Mouse (Mus musculus): ENCODE measurements around the gene Parp6. TPM values are rescaled to one million over a fixed set of nuclear protein-coding genes. Genes with fewer than 3 reads are reported as not detected.
A peak's percentile ranks its signal among the peaks of the same experiment; 100 is the strongest.

Gene Parp6
- total and polyA plus RNA-seq, 3 experiments: 4.4 to 5.7 (median 4.6) TPM

GRCm38 (mm10) chr9:59610950-59611349, 6.1 kb upstream of the Parp6 start:
- dilution Hi-C loops (cut with MboI; ENCODE audit: extremely low pct_ligation_motif_present, extremely low pct_unique_long_range_greater_than_20kb, low sequenced_read_pairs) (no loop called here), in situ Hi-C loops (cut with MboI; ENCODE audit: low pct_ligation_motif_present, low pct_unique_long_range_greater_than_20kb, low sequenced_read_pairs) (no loop called here)
- no peaks in the 10 kb centered on the region for H3K79me2 ChIP-seq (replicated peaks; ENCODE audit: control insufficient read depth, extremely low read depth, insufficient read depth, poor library complexity, severe bottlenecking)

GRCm38 (mm10) chr9:59615797-59616196, 1.3 kb upstream of the Parp6 start:
- Histone ChIP-seq H3K27me3 (replicated peaks) (peaks cover 6% of the 10 kb centered on the region), H3K9ac (ENCODE audit: insufficient read depth, low read depth) (no peak overlapping the region), H3K4me1 (ENCODE audit: control insufficient read depth in 1 of 2, insufficient read depth in 2 of 2) (peaks cover 0 to 5% of the 10 kb centered on the region in 2 experiments; a peak in 2 of 4 replicates), H3K36me3 (replicated peaks in 1 of 2; ENCODE audit: control insufficient read depth in 1 of 2, insufficient read depth in 1 of 2, low read length in 1 of 2) (no peaks in the 10 kb centered on the region), H3K27ac (ENCODE audit: insufficient read depth, low read depth) (no peak overlapping the region), H3K4me3 (replicated peaks in 1 of 3; ENCODE audit: low read depth in 2 of 3, low read length in 2 of 3, poor library complexity in 1 of 3) (no peak overlapping the region), H3K9me3 (replicated peaks; ENCODE audit: low read length) (no peaks in the 10 kb centered on the region), H3K4me2 (ENCODE audit: insufficient read depth, low read depth, poor library complexity, severe bottlenecking) (no peak overlapping the region), H3K79me2 (replicated peaks; ENCODE audit: control insufficient read depth, extremely low read depth, insufficient read depth, poor library complexity, severe bottlenecking) (no peaks in the 10 kb centered on the region)
- dilution Hi-C loops (cut with MboI; ENCODE audit: extremely low pct_ligation_motif_present, extremely low pct_unique_long_range_greater_than_20kb, low sequenced_read_pairs) (no loop called here), in situ Hi-C loops (cut with MboI; ENCODE audit: low pct_ligation_motif_present, low pct_unique_long_range_greater_than_20kb, low sequenced_read_pairs) (no loop called here)
- no peak for DNase-seq (ENCODE audit: extremely low read depth)
- TF ChIP-seq ZNF384 (IDR thresholded peaks at IDR 0.05; ENCODE audit: low read depth, low read length) (peak; percentile 63; the same call in 1 of the 2 replicates), MEF2A (IDR thresholded peaks at IDR 0.05; ENCODE audit: borderline replicate concordance, low read depth, low read length) (no peak)

More at GRCm38 (mm10) chr9:59610950-59611349, 6.1 kb upstream of the Parp6 start:
- Histone ChIP-seq H3K4me2 (ENCODE audit: insufficient read depth, low read depth, poor library complexity, severe bottlenecking) (no peak overlapping the region), H3K27me3 (replicated peaks) (peaks cover 14% of the 10 kb centered on the region), H3K27ac (ENCODE audit: insufficient read depth, low read depth) (no peak overlapping the region), H3K36me3 (replicated peaks in 1 of 2; ENCODE audit: control insufficient read depth in 1 of 2, insufficient read depth in 1 of 2, low read length in 1 of 2) (no peaks in the 10 kb centered on the region), H3K4me1 (ENCODE audit: control insufficient read depth in 1 of 2, insufficient read depth in 2 of 2) (0 out of 4 replicates have a peak, but pooled peaks cover 0 to 2% of the 10 kb centered on the region in 2 experiments), H3K9ac (ENCODE audit: insufficient read depth, low read depth) (no peak overlapping the region), H3K4me3 (replicated peaks in 1 of 3; ENCODE audit: low read depth in 2 of 3, low read length in 2 of 3, poor library complexity in 1 of 3) (no peak overlapping the region), H3K9me3 (replicated peaks; ENCODE audit: low read length) (no peaks in the 10 kb centered on the region)
- no peak for DNase-seq (ENCODE audit: extremely low read depth)
- TF ChIP-seq CTCF (conservative IDR thresholded peaks at IDR 0.05 in 1 of 2, IDR thresholded peaks at IDR 0.05 in 1 of 2; ENCODE audit: low read depth in 2 of 2, low read length in 2 of 2): no peak
- no peak for TF ChIP-seq KAT2A (IDR thresholded peaks at IDR 0.05; ENCODE audit: insufficient replicate concordance, low read length)
- TF ChIP-seq MAZ (IDR thresholded peaks at IDR 0.05; ENCODE audit: low read depth, low read length): no peak
- no peak for TF ChIP-seq CHD2 (IDR thresholded peaks at IDR 0.05; ENCODE audit: low read length)
- no peak for TF ChIP-seq MXI1 (IDR thresholded peaks at IDR 0.05; ENCODE audit: low read depth, low read length)
- TF ChIP-seq CHD1 (IDR thresholded peaks at IDR 0.05; ENCODE audit: low read depth, low read length): no peak
- no peak for TF ChIP-seq MAFK (IDR thresholded peaks at IDR 0.05; ENCODE audit: insufficient replicate concordance, low read length)
- TF ChIP-seq RCOR1 (conservative IDR thresholded peaks at IDR 0.05; ENCODE audit: low read depth, low read length): no peak
- no peak for TF ChIP-seq IRF4 (IDR thresholded peaks at IDR 0.05; ENCODE audit: low read depth, low read length)
- no peak for TF ChIP-seq MEF2A (IDR thresholded peaks at IDR 0.05; ENCODE audit: borderline replicate concordance, low read depth, low read length)
- TF ChIP-seq POLR2A (IDR thresholded peaks at IDR 0.05; ENCODE audit: low read depth, low read length): no peak
- TF ChIP-seq MAX (IDR thresholded peaks at IDR 0.05; ENCODE audit: low read length): no peak
- TF ChIP-seq ZC3H11A (IDR thresholded peaks at IDR 0.05; ENCODE audit: low read depth, low read length): no peak
- TF ChIP-seq ZKSCAN1 (IDR thresholded peaks at IDR 0.05; ENCODE audit: borderline replicate concordance, low read depth, low read length): no peak
- no peak for TF ChIP-seq GABPA (IDR thresholded peaks at IDR 0.05; ENCODE audit: insufficient replicate concordance, low read depth, low read length)
- no peak for TF ChIP-seq MYC (IDR thresholded peaks at IDR 0.05; ENCODE audit: low read depth, low read length)
- TF ChIP-seq E2F4 (IDR thresholded peaks at IDR 0.05; ENCODE audit: insufficient replicate concordance, low read depth, low read length): no peak

Measured in CH12.LX (cell line).